Mouse (Mus musculus) limb, embryonic 14.5 days (tissue): ENCODE data around the gene Ttc24. TPM values are rescaled to one million over a fixed set of nuclear protein-coding genes. Genes with fewer than 3 reads are reported as not detected.

ENCODE experiments used
- ATAC-seq: fragments of 200-750 bp; cut with Nextera tagmentation; 2 replicates; pipeline ENCODE4 v1.8.0; 2017; ENCODE audit warnings: low read depth, moderate number of reproducible peaks, moderate TSS enrichment; ENCODE audit not compliant: low FRiP score
- DNase-seq: peaks from one replicate; pipeline ENCODE4 v3.0.0-alpha.2; 2015; ENCODE audit warnings: low spot score
- H3K27ac ChIP-seq: fragments of 300-500 bp; sonication (generic); replicated peaks from 2 replicates; pipeline ENCODE4 v1.5.1; 2014; ENCODE audit warnings: low read depth, mild to moderate bottlenecking, low read length, moderate library complexity, mixed read lengths
- H3K27me3 ChIP-seq: fragments of 300-500 bp; sonication (generic); 2 replicates; pipeline ENCODE4 v1.6.1; 2014; ENCODE audit warnings: low read length, mixed read lengths; ENCODE audit not compliant: control insufficient read depth, insufficient read depth
- H3K36me3 ChIP-seq: fragments of 300-500 bp; sonication (generic); 2 replicates; pipeline ENCODE4 v1.6.1; 2014; ENCODE audit warnings: mild to moderate bottlenecking, low read length, moderate library complexity, mixed read lengths; ENCODE audit not compliant: control insufficient read depth, insufficient read depth
- H3K4me1 ChIP-seq: fragments of 300-500 bp; sonication (generic); 2 replicates; pipeline ENCODE4 v1.6.1; 2014; ENCODE audit warnings: antibody characterized with exemption, low read length, mixed read lengths; ENCODE audit not compliant: control insufficient read depth, insufficient read depth
- H3K4me2 ChIP-seq: fragments of 300-500 bp; sonication (generic); replicated peaks from 2 replicates; pipeline ENCODE4 v1.6.1; 2014; ENCODE audit warnings: low read depth, mild to moderate bottlenecking, low read length, moderate library complexity; ENCODE audit not compliant: severe bottlenecking
- H3K4me3 ChIP-seq: fragments of 300-500 bp; sonication (generic); replicated peaks from 2 replicates; pipeline ENCODE4 v1.5.1; 2014; ENCODE audit warnings: low read length
- H3K9ac ChIP-seq: fragments of 300-500 bp; sonication (generic); 2 replicates; pipeline ENCODE4 v1.6.1; 2014; ENCODE audit warnings: mild to moderate bottlenecking, low read depth, low read length, moderate library complexity; ENCODE audit not compliant: severe bottlenecking
- H3K9me3 ChIP-seq: fragments of 300-500 bp; sonication (generic); 2 replicates; pipeline ENCODE4 v1.6.1; 2016; ENCODE audit warnings: low read length; ENCODE audit not compliant: control insufficient read depth
- POLR2A ChIP-seq: fragments of 200-500 bp; IDR thresholded peaks from 2 replicates; pipeline ENCODE4 v1.8.0; 2012; ENCODE audit warnings: inconsistent platforms, mild to moderate bottlenecking, moderate library complexity, borderline replicate concordance; ENCODE audit not compliant: insufficient read depth, insufficient read length; ENCODE audit errors: extremely low read depth
- WGBS: fragments of 180-500 bp; shearing (Covaris S2); extraction: QIAGEN DNeasy Blood & Tissue Kit; methylation state at CpG from one replicate; pipeline ENCODE4 v1.1.7; 2014; 5-methylcytosine and 5-hydroxymethylcytosine counted together
- polyA plus RNA-seq, 2 experiments: library from polyadenylated mRNA; depleted of rRNA in 1 of 2; stranded (reverse) in 1 of 2; unstranded in 1 of 2; fragments of >200 nt; fragmentation: Nextera tagmentation in 1 of 2; extraction: Ambion mirVana in 1 of 2; gene quantifications; 2 replicates each; pipeline versions ENCODE4 v1.2.1 to v1.2.3; 2012 to 2014

Gene Ttc24
- polyA plus RNA-seq, 2 experiments = not detected

DNA sequence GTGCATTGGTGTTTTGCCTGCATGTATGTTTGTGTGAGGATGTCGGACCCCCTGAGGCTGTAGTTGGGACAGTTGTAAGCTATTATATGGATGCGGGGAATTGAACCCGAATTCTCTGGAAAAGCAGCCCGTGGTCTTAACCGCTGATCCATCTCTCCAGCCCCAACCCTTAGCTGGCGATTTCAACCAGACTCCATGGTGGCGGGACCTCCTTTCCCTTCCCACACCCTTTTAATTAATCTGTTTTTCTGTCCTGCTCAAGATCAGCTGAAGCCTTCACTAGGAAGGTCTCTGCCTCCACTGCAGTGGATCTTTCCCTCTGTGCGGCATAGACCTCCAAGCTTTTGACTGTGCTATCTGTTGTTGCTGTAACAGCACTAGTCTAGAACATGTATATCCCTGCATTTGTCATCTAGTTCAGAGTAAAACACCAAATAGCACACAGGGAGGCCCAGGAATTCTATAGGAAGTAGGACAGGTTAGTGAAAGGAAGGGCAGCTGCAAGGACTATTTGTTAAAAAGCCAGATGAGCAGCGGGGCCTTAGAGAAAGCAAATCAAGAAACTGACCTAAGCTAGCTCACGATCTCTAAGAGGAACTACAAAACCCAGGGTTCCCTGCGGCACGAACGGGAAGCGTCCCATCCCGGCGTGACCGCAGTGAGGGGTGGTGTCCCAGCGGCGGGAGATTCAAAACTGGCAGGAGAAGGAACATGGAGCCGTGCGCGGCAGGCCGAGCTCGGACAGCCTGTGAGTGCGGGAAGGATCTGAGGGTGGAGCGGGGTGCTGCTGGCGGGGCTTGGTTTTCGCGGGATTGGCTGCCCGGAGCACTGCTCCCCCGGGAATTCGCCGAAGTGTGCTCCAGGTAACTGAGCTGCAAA lies 3.5 kb upstream of the Ttc24 start, which contains the start of gene Iqgap3:
TSS of gene Iqgap3 (plus strand) at position 627 of the 879 bp plus-strand sequence.
- ATAC-seq = peak; percentile 82
- peak; percentile 93 for DNase-seq
- peak within 1 kb of the TSS; percentile 83 for H3K4me2 ChIP-seq
- H3K27me3 ChIP-seq = no peaks in the 10 kb centered on the region
- 19% methylated on average over 33 of the region's 33 CpGs for WGBS
- TF ChIP-seq POLR2A = 0 out of 2 replicates have a peak, but pooled peaks have one; percentile 13
- H3K4me1 ChIP-seq = peaks cover 14% of the 10 kb centered on the region; the same call in 1 of the 2 replicates
- peak within 1 kb of the TSS; percentile 59 for H3K9ac ChIP-seq
- H3K36me3 ChIP-seq = peaks cover 11% of the 10 kb centered on the region
- H3K27ac ChIP-seq = no peak within 1 kb of the TSS
- peak within 1 kb of the TSS; percentile 59 for H3K4me3 ChIP-seq
- H3K9me3 ChIP-seq = no peaks in the 10 kb centered on the region

GRCm38 (mm10) chr3:88077441-88077840 lies 663 bp downstream of the Ttc24 start:
- 48% methylated on average over 8 of the region's 8 CpGs for WGBS
- H3K27me3 ChIP-seq = no peaks in the 10 kb centered on the region
- TF ChIP-seq POLR2A = no peak
- no peak overlapping the region for H3K4me2 ChIP-seq
- H3K4me1 ChIP-seq = peaks cover 9% of the 10 kb centered on the region; the same call in 1 of the 2 replicates
- ATAC-seq (no peak), DNase-seq (no peak)
- H3K36me3 ChIP-seq = no peaks in the 10 kb centered on the region
- H3K9ac ChIP-seq = no peak overlapping the region
- H3K27ac ChIP-seq = no peak overlapping the region
- no peaks in the 10 kb centered on the region for H3K9me3 ChIP-seq
- no peak overlapping the region for H3K4me3 ChIP-seq

GRCm38 (mm10) chr3:88074766-88075165 lies 3.3 kb downstream of the Ttc24 start:
- ATAC-seq (no peak), DNase-seq (no peak)
- Histone ChIP-seq H3K36me3 (no peaks in the 10 kb centered on the region), H3K4me3 (no peak overlapping the region), H3K27ac (no peak overlapping the region), H3K4me1 (no peaks in the 10 kb centered on the region), H3K9me3 (no peaks in the 10 kb centered on the region), H3K4me2 (no peak overlapping the region), H3K9ac (no peak overlapping the region), H3K27me3 (no peaks in the 10 kb centered on the region)
- WGBS = 79% methylated on average over 8 of the region's 8 CpGs
- no peak for TF ChIP-seq POLR2A

GRCm38 (mm10) chr3:88074351-88074750 lies 3.8 kb downstream of the Ttc24 start:
- no peak overlapping the region for H3K9ac ChIP-seq
- TF ChIP-seq POLR2A = no peak
- no peaks in the 10 kb centered on the region for H3K36me3 ChIP-seq
- H3K27me3 ChIP-seq = no peaks in the 10 kb centered on the region
- 59% methylated on average over 2 of the region's 2 CpGs for WGBS
- no peak overlapping the region for H3K27ac ChIP-seq
- H3K4me1 ChIP-seq = no peaks in the 10 kb centered on the region
- DNase-seq (no peak), ATAC-seq (no peak)
- H3K4me2 ChIP-seq = no peak overlapping the region
- H3K4me3 ChIP-seq = no peak overlapping the region
- H3K9me3 ChIP-seq = no peaks in the 10 kb centered on the region

- WGBS = 60% methylated on average over 2 of the region's 2 CpGs
- DNase-seq (no peak), ATAC-seq (no peak)
- no peak overlapping the region for H3K4me3 ChIP-seq
- H3K4me2 ChIP-seq = no peak overlapping the region
- no peaks in the 10 kb centered on the region for H3K36me3 ChIP-seq
- H3K9ac ChIP-seq = no peak overlapping the region
- H3K27me3 ChIP-seq = no peaks in the 10 kb centered on the region
- no peaks in the 10 kb centered on the region for H3K4me1 ChIP-seq
- H3K27ac ChIP-seq = no peak overlapping the region
- no peaks in the 10 kb centered on the region for H3K9me3 ChIP-seq
- TF ChIP-seq POLR2A = no peak
Measured at GRCm38 (mm10) chr3:88073631-88074030, 4.5 kb downstream of the Ttc24 start.
